Mouse (Mus musculus): ENCODE measurements at regions not wholly inside any gene's neighbourhood (a gene's known extent, or its start where the extent isn't known, plus 50 kb on each side); places are given as distances from the start of the nearest gene placed in this dataset.
"Not testable (repeated sequence)": the region's sequence is repeated elsewhere in the genome, so short reads cannot be mapped to it uniquely, and the experiment has no call there.

DNA sequence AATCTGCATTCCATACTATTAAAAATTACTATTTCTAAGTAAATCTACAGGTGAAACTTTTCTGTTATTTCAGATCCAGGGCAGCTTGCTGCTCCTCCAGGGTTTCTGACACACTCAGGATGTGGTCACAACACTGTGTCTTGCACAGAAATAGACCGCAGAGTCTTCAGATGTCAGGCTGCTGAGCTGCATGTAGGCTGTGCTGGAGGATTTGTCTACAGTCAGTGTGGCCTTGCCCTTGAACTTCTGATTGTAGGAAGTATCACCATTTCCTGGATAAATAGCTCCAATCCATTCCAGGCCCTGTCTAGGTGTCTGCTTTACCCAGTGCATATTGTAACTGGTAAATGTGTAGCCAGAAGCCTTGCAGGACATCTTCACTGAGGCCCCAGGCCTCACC, 1072.0 kb downstream of the Adam6a start:
- Histone ChIP-seq H3K27me3 (ENCODE audit: control insufficient read depth, insufficient read depth, low read length, poor library complexity, severe bottlenecking) (no peaks in the 10 kb centered on the region), H3K9ac (ENCODE audit: low read depth, poor library complexity, severe bottlenecking) (no peak overlapping the region), H3K4me3 (ENCODE audit: low read depth, low read length) (no peak overlapping the region), H3K36me3 (ENCODE audit: control insufficient read depth, insufficient read depth, low read length, poor library complexity, severe bottlenecking) (no peaks in the 10 kb centered on the region), H3K9me3 (replicated peaks; ENCODE audit: control insufficient read depth, insufficient read depth, low read length, poor library complexity, severe bottlenecking) (no peaks in the 10 kb centered on the region), H3K4me1 (ENCODE audit: control insufficient read depth, insufficient read depth, low read length) (no peaks in the 10 kb centered on the region), H3K27ac (ENCODE audit: insufficient read depth, low read length) (no peak overlapping the region)
- TF ChIP-seq CTCF (IDR thresholded peaks at IDR 0.05; ENCODE audit: low read depth, low read length) (no peak), POLR2A (IDR thresholded peaks at IDR 0.05; ENCODE audit: insufficient read depth, low read length) (no peak)

DNA sequence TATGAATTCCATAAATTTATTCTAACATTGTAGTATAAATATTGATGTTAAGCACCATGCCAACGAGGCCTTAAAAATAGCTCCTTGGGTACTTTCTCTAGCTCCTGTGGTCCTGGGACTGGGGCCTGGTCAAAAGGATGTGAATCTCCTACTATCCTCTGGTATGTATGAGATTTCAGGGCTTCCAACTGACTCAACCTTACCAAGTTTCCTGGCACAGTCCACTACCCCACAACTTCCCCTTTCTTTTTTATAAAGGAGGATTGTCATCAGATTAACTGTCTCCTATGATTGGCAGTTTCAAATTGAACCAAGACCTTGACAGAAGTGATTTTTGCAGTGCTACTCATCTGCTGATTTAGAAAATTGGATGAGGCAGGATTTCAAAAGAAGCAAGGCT, 1097.4 kb downstream of the Adam6a start:
- Histone ChIP-seq H3K4me3 (ENCODE audit: low read depth, low read length) (no peak overlapping the region), H3K9me3 (replicated peaks; ENCODE audit: control insufficient read depth, insufficient read depth, low read length, poor library complexity, severe bottlenecking) (peaks cover 8% of the 10 kb centered on the region; the same call in 1 of the 2 replicates), H3K27me3 (ENCODE audit: control insufficient read depth, insufficient read depth, low read length, poor library complexity, severe bottlenecking) (no peaks in the 10 kb centered on the region), H3K36me3 (ENCODE audit: control insufficient read depth, insufficient read depth, low read length, poor library complexity, severe bottlenecking) (no peaks in the 10 kb centered on the region), H3K9ac (ENCODE audit: low read depth, poor library complexity, severe bottlenecking) (no peak overlapping the region), H3K27ac (ENCODE audit: insufficient read depth, low read length) (no peak overlapping the region), H3K4me1 (ENCODE audit: control insufficient read depth, insufficient read depth, low read length) (no peaks in the 10 kb centered on the region)
- TF ChIP-seq POLR2A (IDR thresholded peaks at IDR 0.05; ENCODE audit: insufficient read depth, low read length), result no peak

DNA sequence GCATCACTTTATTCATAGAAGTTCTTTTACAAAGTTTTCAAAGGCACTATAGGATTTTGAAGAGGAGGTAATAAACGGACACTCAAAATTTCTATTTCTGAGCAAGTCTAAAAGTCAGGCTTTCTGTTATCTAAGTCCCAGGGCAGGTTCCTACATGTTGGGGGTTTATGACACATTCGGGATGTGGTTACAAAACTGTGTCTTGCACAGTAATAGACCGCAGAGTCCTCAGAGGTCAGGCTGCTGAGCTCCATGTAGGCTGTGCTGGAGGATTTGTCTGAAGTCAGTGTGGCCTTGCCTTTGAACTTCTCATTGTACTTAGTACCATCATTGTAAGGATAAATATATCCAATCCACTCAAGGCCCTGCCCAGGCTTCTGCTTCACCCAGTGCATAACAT, 1102.7 kb downstream of the Adam6a start:
- H3K27ac ChIP-seq (ENCODE audit: insufficient read depth, low read length), result no peak overlapping the region
- no peak overlapping the region for H3K4me3 ChIP-seq (ENCODE audit: low read depth, low read length)
- H3K9ac ChIP-seq (ENCODE audit: low read depth, poor library complexity, severe bottlenecking), result no peak overlapping the region
- no peaks in the 10 kb centered on the region for H3K36me3 ChIP-seq (ENCODE audit: control insufficient read depth, insufficient read depth, low read length, poor library complexity, severe bottlenecking)
- TF ChIP-seq POLR2A (IDR thresholded peaks at IDR 0.05; ENCODE audit: insufficient read depth, low read length) (no peak), EP300 (IDR thresholded peaks at IDR 0.05; ENCODE audit: insufficient read depth, low read depth, low read length) (no peak)
- no peaks in the 10 kb centered on the region for H3K27me3 ChIP-seq (ENCODE audit: control insufficient read depth, insufficient read depth, low read length, poor library complexity, severe bottlenecking)
- H3K4me1 ChIP-seq (ENCODE audit: control insufficient read depth, insufficient read depth, low read length), result no peaks in the 10 kb centered on the region
- H3K9me3 ChIP-seq (replicated peaks; ENCODE audit: control insufficient read depth, insufficient read depth, low read length, poor library complexity, severe bottlenecking), result peaks cover 4% of the 10 kb centered on the region; the same call in 1 of the 2 replicates

DNA sequence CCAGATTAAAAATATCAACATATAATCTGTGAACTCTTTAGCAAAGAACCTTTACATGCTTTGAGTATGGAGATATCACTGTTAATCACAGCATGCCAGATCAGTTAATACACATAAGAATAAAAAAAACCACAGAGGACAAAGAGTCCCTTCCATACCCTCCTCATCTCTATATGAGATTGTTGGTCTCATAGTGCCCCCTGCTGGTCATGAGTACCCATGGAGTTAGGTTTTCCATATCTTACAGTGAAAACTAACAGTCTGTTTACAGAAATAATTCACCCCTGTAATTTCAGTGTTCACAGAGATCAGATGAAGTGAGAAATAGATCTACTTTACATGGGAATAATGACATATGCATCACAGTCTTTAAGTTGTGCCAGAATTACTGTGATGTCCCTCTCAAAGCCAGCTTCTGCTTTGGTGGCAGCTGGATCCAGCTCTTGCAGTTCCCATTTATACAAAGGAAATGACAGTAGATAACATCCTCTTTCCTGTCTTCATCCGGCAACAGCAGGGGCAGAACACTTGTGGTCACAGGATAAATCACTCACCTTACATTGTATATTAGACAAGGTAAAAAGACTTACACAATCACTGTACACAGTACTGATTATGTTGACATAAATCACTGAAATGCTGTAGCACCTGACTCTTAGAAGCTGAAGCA, 1106.9 kb downstream of the Adam6a start:
- H3K9me3 ChIP-seq (replicated peaks; ENCODE audit: control insufficient read depth, insufficient read depth, low read length, poor library complexity, severe bottlenecking); H3K27me3 ChIP-seq (ENCODE audit: control insufficient read depth, insufficient read depth, low read length, poor library complexity, severe bottlenecking); H3K36me3 ChIP-seq (ENCODE audit: control insufficient read depth, insufficient read depth, low read length, poor library complexity, severe bottlenecking); H3K4me1 ChIP-seq (ENCODE audit: control insufficient read depth, insufficient read depth, low read length); H3K9ac ChIP-seq (ENCODE audit: low read depth, poor library complexity, severe bottlenecking); H3K27ac ChIP-seq (ENCODE audit: insufficient read depth, low read length); H3K4me3 ChIP-seq (ENCODE audit: low read depth, low read length): not testable (repeated sequence)

DNA sequence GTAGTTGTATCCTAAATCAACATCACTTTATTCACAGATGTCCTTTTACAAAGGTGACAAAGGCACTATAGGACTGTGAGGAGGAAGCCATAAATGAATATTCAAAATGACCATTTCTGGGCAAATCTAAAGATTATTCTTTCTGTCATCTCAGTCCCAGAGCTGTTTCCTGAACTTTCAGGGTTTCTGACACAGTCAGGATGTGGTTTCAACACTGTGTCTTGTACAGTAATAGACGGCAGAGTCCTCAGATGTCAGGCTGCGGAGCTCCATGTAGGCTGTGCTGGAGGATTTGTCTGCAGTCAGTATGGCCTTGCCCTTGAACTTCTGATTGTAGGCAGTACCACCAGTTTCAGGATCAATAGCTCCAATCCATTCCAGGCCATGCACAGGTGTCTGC, 1113.4 kb downstream of the Adam6a start:
- H3K36me3 ChIP-seq (ENCODE audit: control insufficient read depth, insufficient read depth, low read length, poor library complexity, severe bottlenecking); H3K27ac ChIP-seq (ENCODE audit: insufficient read depth, low read length); H3K9me3 ChIP-seq (replicated peaks; ENCODE audit: control insufficient read depth, insufficient read depth, low read length, poor library complexity, severe bottlenecking); H3K4me1 ChIP-seq (ENCODE audit: control insufficient read depth, insufficient read depth, low read length); H3K4me3 ChIP-seq (ENCODE audit: low read depth, low read length); H3K27me3 ChIP-seq (ENCODE audit: control insufficient read depth, insufficient read depth, low read length, poor library complexity, severe bottlenecking); H3K9ac ChIP-seq (ENCODE audit: low read depth, poor library complexity, severe bottlenecking): not testable (repeated sequence)
